Mouse (Mus musculus) stomach, postnatal 0 days (tissue): ENCODE data around the gene Gimap8.

Experiments used
- CTCF ChIP-seq: IDR thresholded peaks from 2 replicates; pipeline ENCODE4 v1.5.1; 2016; ENCODE audit warnings: antibody characterized with exemption, low read depth, mild to moderate bottlenecking, moderate library complexity
- EP300 ChIP-seq: optimal IDR thresholded peaks from 2 replicates; pipeline ENCODE3; 2016; ENCODE audit warnings: antibody characterized with exemption

DNA sequence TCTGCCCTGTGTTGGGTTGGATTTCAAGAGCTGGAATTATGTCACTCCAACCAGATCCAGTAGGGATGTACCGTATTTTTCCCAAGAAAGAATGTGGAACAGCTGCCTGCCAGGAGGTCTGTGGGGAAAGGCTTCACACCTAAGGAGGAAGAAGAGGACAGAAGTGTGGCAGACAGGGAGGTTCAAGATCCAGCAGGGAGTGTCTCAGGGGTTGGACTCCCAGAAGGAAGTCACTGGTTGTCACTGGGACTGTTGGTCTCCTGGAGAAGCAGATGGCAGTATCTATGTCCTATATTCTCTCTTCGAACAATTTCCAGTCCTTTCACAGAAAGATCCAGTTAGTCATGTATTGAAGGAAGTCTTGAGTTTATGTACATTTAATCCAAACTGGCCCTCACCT is 577 bp downstream of the Gimap8 start:
- TF ChIP-seq CTCF (no peak), EP300 (no peak)
